Mouse (Mus musculus) hindbrain, embryonic 15.5 days (tissue): ENCODE data around the gene Dock6. TPM values are rescaled to one million over a fixed set of nuclear protein-coding genes. Genes with fewer than 3 reads are reported as not detected.

Experiments used
- ATAC-seq: fragments of 200-750 bp; cut with Nextera tagmentation; 2 replicates; pipeline ENCODE4 v1.8.0; 2017; ENCODE audit warnings: low read depth, moderate number of reproducible peaks, moderate TSS enrichment; ENCODE audit not compliant: low FRiP score
- H3K27ac ChIP-seq: fragments of 300-500 bp; sonication (generic); replicated peaks from 2 replicates; pipeline ENCODE4 v1.5.1; 2015; ENCODE audit warnings: mild to moderate bottlenecking, inconsistent platforms
- H3K27me3 ChIP-seq: fragments of 300-500 bp; sonication (generic); 2 replicates; pipeline ENCODE4 v1.6.1; 2015; ENCODE audit warnings: control low read depth, inconsistent platforms
- H3K36me3 ChIP-seq: fragments of 300-500 bp; sonication (generic); 2 replicates; pipeline ENCODE4 v1.6.1; 2015; ENCODE audit warnings: control low read depth, inconsistent platforms
- H3K4me1 ChIP-seq: fragments of 300-500 bp; sonication (generic); replicated peaks from 2 replicates; pipeline ENCODE4 v1.6.1; 2015; ENCODE audit warnings: control low read depth, inconsistent platforms
- H3K4me2 ChIP-seq: fragments of 300-500 bp; sonication (generic); 2 replicates; pipeline ENCODE4 v1.6.1; 2015; ENCODE audit warnings: moderate library complexity, mild to moderate bottlenecking, inconsistent platforms
- H3K4me3 ChIP-seq: fragments of 300-500 bp; sonication (generic); 2 replicates; pipeline ENCODE4 v1.5.1; 2015; ENCODE audit warnings: mild to moderate bottlenecking, inconsistent platforms
- H3K9ac ChIP-seq: fragments of 300-500 bp; sonication (generic); 2 replicates; pipeline ENCODE4 v1.6.1; 2015; ENCODE audit warnings: inconsistent platforms
- H3K9me3 ChIP-seq: fragments of 300-500 bp; sonication (generic); 2 replicates; pipeline ENCODE4 v1.6.1; 2016; ENCODE audit warnings: control low read depth, inconsistent platforms
- WGBS: fragments of 180-500 bp; shearing (Covaris S2); methylation state at CpG from one replicate; pipeline ENCODE4 v1.1.7; 2015; 5-methylcytosine and 5-hydroxymethylcytosine counted together
- polyA plus RNA-seq: library from polyadenylated mRNA; unstranded; fragments of >200 nt; fragmentation: Nextera tagmentation; extraction: Ambion mirVana; gene quantifications from 2 replicates; pipeline ENCODE4 v1.2.1, GENCODE M21; 2015

Gene Dock6
- polyA plus RNA-seq, 1 experiment from 2014 or later = 16.4 TPM

- no peaks in the 10 kb centered on the region for H3K27me3 ChIP-seq
- H3K4me2 ChIP-seq = no peak overlapping the region
- H3K9me3 ChIP-seq = no peaks in the 10 kb centered on the region
- H3K4me3 ChIP-seq = no peak overlapping the region
- H3K36me3 ChIP-seq = no peaks in the 10 kb centered on the region
- ATAC-seq = no peak; the same call in 1 of the 2 replicates
- peaks cover 17% of the 10 kb centered on the region; the same call in 1 of the 2 replicates for H3K4me1 ChIP-seq
- H3K9ac ChIP-seq = no peak overlapping the region
- no peak overlapping the region for H3K27ac ChIP-seq
- WGBS = 71% methylated on average over 26 of the region's 26 CpGs
Measured at GRCm38 (mm10) chr9:21769558-21770183, 82.8 kb downstream of the Dock6 start.

DNA sequence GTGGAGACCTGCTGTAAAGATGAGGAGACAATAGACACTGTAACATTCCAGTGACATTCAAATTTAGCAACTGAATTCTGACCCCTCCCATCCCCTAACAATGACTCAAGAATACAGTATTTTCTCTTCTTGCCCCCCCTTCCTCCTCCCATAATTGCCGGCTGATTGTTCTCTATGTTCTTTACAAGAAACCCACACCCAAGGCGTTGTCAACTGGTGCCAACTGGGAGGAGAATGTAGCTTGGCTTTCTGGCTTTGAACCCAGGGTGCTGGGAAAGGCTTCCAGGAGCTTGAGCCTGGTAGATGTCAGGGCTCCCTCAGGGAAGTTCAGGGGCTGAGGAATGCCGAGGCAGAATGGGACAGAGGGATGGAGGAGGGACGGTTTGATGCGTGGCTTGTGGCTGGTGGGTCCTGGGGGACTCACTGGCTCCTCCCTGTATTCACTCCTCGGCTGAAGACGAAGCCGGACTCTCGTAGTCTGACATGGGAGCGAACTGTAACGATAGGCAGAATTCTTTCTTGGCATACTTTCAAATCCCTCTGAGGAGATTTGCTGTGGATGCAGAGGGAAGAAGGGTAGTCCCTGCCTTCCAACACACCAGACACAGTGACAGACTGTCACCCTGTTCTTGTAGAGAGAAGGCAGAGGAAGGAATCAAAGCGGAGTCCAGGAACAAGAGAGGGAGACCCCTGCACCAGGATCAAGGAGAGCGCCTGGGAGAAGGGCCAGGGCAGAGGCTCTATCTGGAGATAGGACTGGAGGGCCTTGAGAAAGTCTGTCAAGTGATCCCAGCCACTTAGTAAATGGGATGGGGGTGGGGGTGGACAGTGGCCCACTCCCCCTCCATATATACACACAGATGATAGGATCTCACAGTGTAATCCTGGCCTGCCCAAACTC is 83.7 kb downstream of the Dock6 start:
- ATAC-seq = no peak
- peak overlapping the region; percentile 31; the same call in 1 of the 2 replicates for H3K27ac ChIP-seq
- H3K27me3 ChIP-seq = no peaks in the 10 kb centered on the region
- H3K4me1 ChIP-seq = peaks cover 17% of the 10 kb centered on the region; the same call in 1 of the 2 replicates
- no peak overlapping the region for H3K4me3 ChIP-seq
- H3K9me3 ChIP-seq = no peaks in the 10 kb centered on the region
- no peaks in the 10 kb centered on the region for H3K36me3 ChIP-seq
- 27% methylated on average over 13 of the region's 13 CpGs for WGBS
- H3K4me2 ChIP-seq = no peak overlapping the region
- peak overlapping the region; percentile 11; the same call in 1 of the 2 replicates for H3K9ac ChIP-seq

- Histone ChIP-seq H3K4me2 (no peak overlapping the region), H3K9me3 (no peaks in the 10 kb centered on the region), H3K36me3 (no peaks in the 10 kb centered on the region), H3K4me3 (no peak overlapping the region), H3K4me1 (peaks cover 17% of the 10 kb centered on the region; the same call in 1 of the 2 replicates), H3K27ac (0 out of 2 replicates have a peak overlapping the region, but pooled peaks have one; percentile 12), H3K27me3 (no peaks in the 10 kb centered on the region), H3K9ac (no peak overlapping the region)
- WGBS = 72% methylated on average over 11 of the region's 11 CpGs
- ATAC-seq = no peak
Measured at GRCm38 (mm10) chr9:21767896-21768295, 84.5 kb downstream of the Dock6 start.

GRCm38 (mm10) chr9:21764084-21764999 is 88.1 kb downstream of the Dock6 start:
- Histone ChIP-seq H3K36me3 (no peaks in the 10 kb centered on the region), H3K9me3 (no peaks in the 10 kb centered on the region), H3K9ac (no peak overlapping the region), H3K27ac (no peak overlapping the region), H3K27me3 (no peaks in the 10 kb centered on the region), H3K4me2 (no peak overlapping the region), H3K4me1 (peaks cover 28% of the 10 kb centered on the region), H3K4me3 (no peak overlapping the region)
- ATAC-seq = no peak
- WGBS = 98% methylated on average over 6 of the region's 6 CpGs

- Histone ChIP-seq H3K36me3 (no peaks in the 10 kb centered on the region), H3K9me3 (no peaks in the 10 kb centered on the region), H3K27me3 (no peaks in the 10 kb centered on the region), H3K9ac (no peak overlapping the region), H3K4me1 (peaks cover 15% of the 10 kb centered on the region), H3K27ac (no peak overlapping the region), H3K4me3 (no peak overlapping the region), H3K4me2 (no peak overlapping the region)
- ATAC-seq = no peak
Measured at GRCm38 (mm10) chr9:21762135-21762534, 90.3 kb downstream of the Dock6 start.

DNA sequence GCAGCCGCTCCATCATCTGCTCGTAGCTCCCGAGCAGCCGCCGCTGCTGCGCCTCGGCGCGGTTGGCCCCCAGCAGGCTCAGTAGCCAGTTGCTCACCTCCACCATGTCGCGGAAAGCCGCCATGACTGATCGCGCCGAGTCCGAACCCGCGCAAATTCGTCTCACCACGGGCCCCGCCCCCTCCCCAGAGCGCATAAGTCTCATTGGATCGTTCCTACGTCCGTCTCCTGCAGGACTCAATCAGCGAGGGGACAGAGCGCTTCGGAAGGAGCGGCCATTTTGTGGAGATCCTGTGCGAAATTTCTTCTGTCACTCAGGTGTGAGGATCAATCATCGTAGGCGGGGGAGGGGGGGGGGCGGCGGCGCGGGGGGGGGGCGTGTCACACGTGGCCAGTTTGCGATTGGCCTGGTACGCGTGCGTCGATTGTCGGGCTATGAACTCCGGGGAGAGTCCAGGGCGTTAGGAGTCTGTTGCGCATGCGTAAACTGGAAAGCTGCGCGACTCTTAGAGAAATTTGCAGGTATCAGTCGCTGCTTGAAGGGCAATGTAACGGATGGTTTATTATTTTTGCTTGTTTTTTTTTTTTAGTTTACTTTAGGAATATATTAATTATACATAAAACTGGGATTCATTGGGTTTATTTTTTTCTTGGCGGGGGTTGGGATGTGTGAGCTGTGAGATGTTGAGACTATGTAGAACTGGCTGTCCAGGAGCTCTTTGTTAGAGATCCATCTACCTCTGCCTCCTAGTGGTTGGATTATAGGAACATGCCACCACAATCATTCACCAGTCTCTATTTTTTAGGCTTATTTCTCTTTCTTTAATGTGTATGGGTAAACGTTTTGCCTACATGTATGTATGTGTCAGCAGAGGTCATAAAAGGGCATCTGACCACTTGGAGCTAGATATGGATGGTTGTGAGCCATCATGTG is 92.0 kb downstream of the Dock6 start, which contains the start of gene Spc24:
Spc24 (minus strand) TSS at position 149 of the 934 bp plus-strand sequence.
- peak within 1 kb of the TSS; percentile 46 for H3K9ac ChIP-seq
- H3K36me3 ChIP-seq = no peaks in the 10 kb centered on the region
- H3K9me3 ChIP-seq = no peaks in the 10 kb centered on the region
- no peaks in the 10 kb centered on the region for H3K27me3 ChIP-seq
- peak within 1 kb of the TSS; percentile 97 for H3K4me2 ChIP-seq
- peak; percentile 97 for ATAC-seq
- H3K4me3 ChIP-seq = peak within 1 kb of the TSS; percentile 61
- H3K4me1 ChIP-seq = peaks cover 15% of the 10 kb centered on the region
- 1% methylated on average over 51 of the region's 54 CpGs for WGBS
- H3K27ac ChIP-seq = peak within 1 kb of the TSS; percentile 82

GRCm38 (mm10) chr9:21759718-21760117 is 92.7 kb downstream of the Dock6 start:
- no peak for ATAC-seq

GRCm38 (mm10) chr9:21758576-21759529 is 93.6 kb downstream of the Dock6 start:
- H3K27ac ChIP-seq = no peak overlapping the region
- no peaks in the 10 kb centered on the region for H3K36me3 ChIP-seq
- no peaks in the 10 kb centered on the region for H3K27me3 ChIP-seq
- no peak overlapping the region for H3K9ac ChIP-seq
- 59% methylated on average over 14 of the region's 14 CpGs for WGBS
- peaks cover 15% of the 10 kb centered on the region for H3K4me1 ChIP-seq
- no peaks in the 10 kb centered on the region for H3K9me3 ChIP-seq
- H3K4me2 ChIP-seq = peak overlapping the region; percentile 97
- peak overlapping the region; percentile 61 for H3K4me3 ChIP-seq
- no peak for ATAC-seq

More at GRCm38 (mm10) chr9:21759718-21760117, 92.7 kb downstream of the Dock6 start:
- peak overlapping the region; percentile 61 for H3K4me3 ChIP-seq
- H3K27me3 ChIP-seq = no peaks in the 10 kb centered on the region
- H3K4me2 ChIP-seq = peak overlapping the region; percentile 97
- H3K4me1 ChIP-seq = peaks cover 15% of the 10 kb centered on the region
- no peak overlapping the region for H3K27ac ChIP-seq
- no peaks in the 10 kb centered on the region for H3K36me3 ChIP-seq
- peak overlapping the region; percentile 46 for H3K9ac ChIP-seq
- WGBS = under 1% methylated on average over 20 of the region's 20 CpGs
- H3K9me3 ChIP-seq = no peaks in the 10 kb centered on the region

- H3K4me1 ChIP-seq = peaks cover 8% of the 10 kb centered on the region
- no peak overlapping the region for H3K9ac ChIP-seq
- WGBS = 76% methylated on average over 13 of the region's 13 CpGs
- H3K36me3 ChIP-seq = no peaks in the 10 kb centered on the region
- no peaks in the 10 kb centered on the region for H3K27me3 ChIP-seq
- no peak overlapping the region for H3K4me2 ChIP-seq
- no peaks in the 10 kb centered on the region for H3K9me3 ChIP-seq
- no peak overlapping the region for H3K27ac ChIP-seq
- no peak overlapping the region for H3K4me3 ChIP-seq
- ATAC-seq = no peak
Measured at GRCm38 (mm10) chr9:21754516-21755321, 97.7 kb downstream of the Dock6 start.
